Mouse (Mus musculus): ENCODE results near the gene Atp2b4. TPM values are rescaled to one million over a fixed set of nuclear protein-coding genes. Genes with fewer than 3 reads are reported as not detected.
A peak's percentile ranks its signal among the peaks of the same experiment; 100 is the strongest.

Atp2b4 gene
- polyA plus RNA-seq (2014; fragmentation: Nextera tagmentation; extraction: Ambion mirVana), result 22.9 and 23.4 TPM in 2 replicates

DNA sequence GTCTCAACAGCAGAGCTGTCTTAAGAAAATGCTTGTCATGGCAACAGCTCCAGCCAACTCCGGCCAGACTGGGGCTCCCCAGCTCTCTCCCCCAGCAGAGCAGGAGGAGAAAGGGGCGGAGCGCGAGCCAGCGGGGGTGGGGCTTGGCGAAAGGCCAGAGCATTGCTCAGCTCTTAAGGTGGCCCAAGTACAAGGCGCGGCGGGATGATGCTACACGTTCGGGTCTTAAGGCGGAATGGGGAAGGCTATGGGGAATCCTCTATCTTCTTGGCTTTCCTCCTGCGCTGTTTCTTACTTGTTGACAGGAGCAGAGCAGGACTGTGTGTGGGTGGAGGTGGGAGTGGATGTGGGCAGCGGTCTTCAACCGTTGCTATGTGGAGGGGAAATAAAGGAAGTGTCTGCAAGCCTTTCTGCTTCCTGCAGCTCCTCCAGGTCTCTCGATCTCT is at the start of gene Atp2b4:
Gene Atp2b4 (minus strand): TSS at position 94 of the 446 bp plus-strand sequence.
- peak within 1 kb of the TSS; percentile 57 for H3K4me3 ChIP-seq (ENCODE audit: low read depth, low read length)
- H3K9me3 ChIP-seq (ENCODE audit: control insufficient read depth, low read length), result no peaks in the 10 kb centered on the region
- H3K9ac ChIP-seq (ENCODE audit: low read depth, low read length), result peak within 1 kb of the TSS; percentile 66
- ATAC-seq (ENCODE audit: low read depth) (peak; percentile 92), DNase-seq (ENCODE audit: low spot score) (peak; percentile 96)
- H3K27me3 ChIP-seq (replicated peaks; ENCODE audit: control insufficient read depth, insufficient read depth, low read length), result no peaks in the 10 kb centered on the region
- H3K27ac ChIP-seq (replicated peaks; ENCODE audit: low read depth, low read length), result peak within 1 kb of the TSS; percentile 77
- peak within 1 kb of the TSS; percentile 67 for H3K4me2 ChIP-seq (ENCODE audit: low read depth, low read length)
- no peaks in the 10 kb centered on the region for H3K36me3 ChIP-seq (ENCODE audit: control insufficient read depth, insufficient read depth, low read length)
- WGBS, result 2% methylated on average over 11 of the region's 16 CpGs
- H3K4me1 ChIP-seq (ENCODE audit: control insufficient read depth, insufficient read depth, low read length), result peaks cover 29% of the 10 kb centered on the region

DNA sequence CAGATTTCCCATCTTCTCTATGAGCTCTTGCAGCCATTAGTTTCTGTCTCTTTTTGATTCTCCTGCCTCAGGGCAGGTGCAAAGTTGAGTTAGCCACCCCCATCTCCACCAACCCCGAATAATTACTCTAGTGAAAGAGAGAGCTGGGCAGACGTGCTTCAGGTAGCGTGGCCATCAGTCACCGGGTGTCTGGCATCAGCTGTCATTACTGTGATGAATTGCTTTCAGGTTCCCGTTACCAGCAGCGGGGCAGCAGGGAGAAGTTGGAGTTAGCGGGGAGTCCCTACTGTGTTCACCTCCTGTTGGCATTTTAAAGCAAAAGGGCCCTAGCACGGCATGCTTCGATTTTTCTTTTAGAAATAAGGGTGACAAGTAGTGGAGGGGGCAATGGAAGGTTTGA is 43.9 kb upstream of the Atp2b4 start:
- Histone ChIP-seq H3K36me3 (ENCODE audit: control insufficient read depth, insufficient read depth, low read length) (no peaks in the 10 kb centered on the region), H3K9me3 (ENCODE audit: control insufficient read depth, low read length) (no peaks in the 10 kb centered on the region), H3K4me3 (ENCODE audit: low read depth, low read length) (no peak overlapping the region), H3K27me3 (replicated peaks; ENCODE audit: control insufficient read depth, insufficient read depth, low read length) (no peaks in the 10 kb centered on the region), H3K4me2 (ENCODE audit: low read depth, low read length) (no peak overlapping the region), H3K9ac (ENCODE audit: low read depth, low read length) (no peak overlapping the region), H3K27ac (replicated peaks; ENCODE audit: low read depth, low read length) (no peak overlapping the region), H3K4me1 (ENCODE audit: control insufficient read depth, insufficient read depth, low read length) (peaks cover 17% of the 10 kb centered on the region; the same call in 1 of the 2 replicates)
- 21% methylated on average over 9 of the region's 9 CpGs for WGBS
- no peak for DNase-seq (ENCODE audit: low spot score)
- ATAC-seq (ENCODE audit: low read depth), result no peak

DNA sequence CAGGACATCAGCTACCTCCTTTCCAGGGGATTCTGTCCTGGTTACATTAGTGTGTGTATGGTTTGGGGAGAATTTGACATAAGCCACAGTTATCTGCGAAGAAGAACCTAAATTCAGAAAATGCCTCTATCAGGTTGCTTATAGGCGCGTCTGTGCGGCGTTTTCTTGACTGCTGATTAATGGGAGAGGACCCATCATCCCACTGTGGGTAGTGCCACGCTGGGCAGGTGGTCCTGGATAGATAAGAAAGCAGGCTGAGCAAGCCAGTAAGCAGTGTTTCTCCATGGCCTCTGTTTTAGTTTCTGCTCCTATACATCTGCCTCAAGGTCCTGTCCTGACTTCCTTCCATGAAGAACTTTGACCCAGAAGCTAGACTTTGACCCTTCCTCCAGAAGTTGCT is 43.1 kb upstream of the Atp2b4 start:
- no peak overlapping the region for H3K27ac ChIP-seq (replicated peaks; ENCODE audit: low read depth, low read length)
- WGBS, result 89% methylated on average over 6 of the region's 6 CpGs
- H3K4me3 ChIP-seq (ENCODE audit: low read depth, low read length), result no peak overlapping the region
- H3K4me2 ChIP-seq (ENCODE audit: low read depth, low read length), result no peak overlapping the region
- DNase-seq (ENCODE audit: low spot score) (no peak), ATAC-seq (ENCODE audit: low read depth) (no peak)
- no peak overlapping the region for H3K9ac ChIP-seq (ENCODE audit: low read depth, low read length)
- H3K9me3 ChIP-seq (ENCODE audit: control insufficient read depth, low read length), result no peaks in the 10 kb centered on the region
- H3K36me3 ChIP-seq (ENCODE audit: control insufficient read depth, insufficient read depth, low read length), result no peaks in the 10 kb centered on the region
- H3K27me3 ChIP-seq (replicated peaks; ENCODE audit: control insufficient read depth, insufficient read depth, low read length), result no peaks in the 10 kb centered on the region
- H3K4me1 ChIP-seq (ENCODE audit: control insufficient read depth, insufficient read depth, low read length), result peaks cover 17% of the 10 kb centered on the region; the same call in 1 of the 2 replicates

DNA sequence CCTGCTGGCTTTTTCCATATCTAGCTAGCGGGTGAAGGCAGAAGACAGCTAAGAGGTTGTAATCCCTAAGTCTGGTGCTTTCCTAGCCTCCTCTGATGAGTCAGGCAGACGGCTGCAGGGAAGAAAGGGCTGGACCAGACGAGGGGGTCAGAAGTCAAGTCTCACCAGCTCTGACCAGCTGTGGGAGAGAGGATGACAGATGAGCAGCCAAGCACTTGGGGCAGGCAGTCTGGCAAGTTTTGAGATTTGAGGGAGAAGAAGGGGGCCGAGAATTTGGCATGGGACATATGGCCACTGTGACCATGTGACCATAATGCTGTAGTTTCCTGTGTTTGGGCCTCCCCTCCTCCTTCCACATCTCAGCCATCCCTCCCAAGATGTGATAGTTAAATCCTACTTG is 42.5 kb upstream of the Atp2b4 start:
- ATAC-seq (ENCODE audit: low read depth) (no peak), DNase-seq (ENCODE audit: low spot score) (no peak)
- H3K27me3 ChIP-seq (replicated peaks; ENCODE audit: control insufficient read depth, insufficient read depth, low read length), result no peaks in the 10 kb centered on the region
- H3K27ac ChIP-seq (replicated peaks; ENCODE audit: low read depth, low read length), result no peak overlapping the region
- H3K36me3 ChIP-seq (ENCODE audit: control insufficient read depth, insufficient read depth, low read length), result no peaks in the 10 kb centered on the region
- H3K4me1 ChIP-seq (ENCODE audit: control insufficient read depth, insufficient read depth, low read length), result peaks cover 17% of the 10 kb centered on the region; the same call in 1 of the 2 replicates
- H3K9ac ChIP-seq (ENCODE audit: low read depth, low read length), result no peak overlapping the region
- no peak overlapping the region for H3K4me3 ChIP-seq (ENCODE audit: low read depth, low read length)
- H3K9me3 ChIP-seq (ENCODE audit: control insufficient read depth, low read length), result no peaks in the 10 kb centered on the region
- no peak overlapping the region for H3K4me2 ChIP-seq (ENCODE audit: low read depth, low read length)
- WGBS, result 48% methylated on average over 4 of the region's 4 CpGs

DNA sequence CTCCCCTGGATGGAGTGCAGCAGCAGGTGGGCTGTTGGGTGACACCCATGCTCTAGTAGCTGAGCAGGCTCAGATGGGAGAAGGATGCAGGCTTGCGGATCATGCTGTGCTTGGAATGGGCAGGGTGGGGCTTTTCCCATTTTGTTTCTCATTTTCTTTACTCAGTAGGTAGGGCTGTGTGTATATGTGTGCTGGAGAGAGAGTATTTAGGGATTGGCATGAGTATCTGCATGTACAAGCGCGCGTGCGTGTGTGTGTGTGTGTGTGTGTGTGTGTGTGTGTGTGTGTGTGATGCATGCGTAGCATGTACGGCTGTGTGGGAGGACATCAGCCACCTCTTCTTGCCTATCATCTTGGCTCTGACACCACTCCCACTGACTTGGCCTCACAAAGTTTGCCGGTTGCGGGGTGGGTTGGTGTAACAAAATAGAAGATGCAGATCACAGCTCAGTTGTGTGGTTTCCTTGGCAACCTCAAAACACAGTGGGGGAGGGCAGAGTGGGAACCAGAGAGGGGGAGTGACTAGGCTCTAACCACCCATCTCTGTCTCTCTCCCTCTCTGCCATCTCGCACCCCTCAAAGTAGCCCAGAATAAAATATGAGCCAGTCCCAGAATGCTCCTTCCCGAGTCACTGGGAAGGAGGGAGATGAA is 41.4 kb upstream of the Atp2b4 start:
- WGBS, result 62% methylated on average over 11 of the region's 11 CpGs
- Histone ChIP-seq H3K27me3 (replicated peaks; ENCODE audit: control insufficient read depth, insufficient read depth, low read length) (no peaks in the 10 kb centered on the region), H3K4me2 (ENCODE audit: low read depth, low read length) (no peak overlapping the region), H3K9ac (ENCODE audit: low read depth, low read length) (no peak overlapping the region), H3K9me3 (ENCODE audit: control insufficient read depth, low read length) (no peaks in the 10 kb centered on the region), H3K27ac (replicated peaks; ENCODE audit: low read depth, low read length) (no peak overlapping the region), H3K4me1 (ENCODE audit: control insufficient read depth, insufficient read depth, low read length) (peaks cover 17% of the 10 kb centered on the region; the same call in 1 of the 2 replicates), H3K4me3 (ENCODE audit: low read depth, low read length) (no peak overlapping the region), H3K36me3 (ENCODE audit: control insufficient read depth, insufficient read depth, low read length) (no peaks in the 10 kb centered on the region)
- DNase-seq (ENCODE audit: low spot score) (no peak), ATAC-seq (ENCODE audit: low read depth) (no peak)

DNA sequence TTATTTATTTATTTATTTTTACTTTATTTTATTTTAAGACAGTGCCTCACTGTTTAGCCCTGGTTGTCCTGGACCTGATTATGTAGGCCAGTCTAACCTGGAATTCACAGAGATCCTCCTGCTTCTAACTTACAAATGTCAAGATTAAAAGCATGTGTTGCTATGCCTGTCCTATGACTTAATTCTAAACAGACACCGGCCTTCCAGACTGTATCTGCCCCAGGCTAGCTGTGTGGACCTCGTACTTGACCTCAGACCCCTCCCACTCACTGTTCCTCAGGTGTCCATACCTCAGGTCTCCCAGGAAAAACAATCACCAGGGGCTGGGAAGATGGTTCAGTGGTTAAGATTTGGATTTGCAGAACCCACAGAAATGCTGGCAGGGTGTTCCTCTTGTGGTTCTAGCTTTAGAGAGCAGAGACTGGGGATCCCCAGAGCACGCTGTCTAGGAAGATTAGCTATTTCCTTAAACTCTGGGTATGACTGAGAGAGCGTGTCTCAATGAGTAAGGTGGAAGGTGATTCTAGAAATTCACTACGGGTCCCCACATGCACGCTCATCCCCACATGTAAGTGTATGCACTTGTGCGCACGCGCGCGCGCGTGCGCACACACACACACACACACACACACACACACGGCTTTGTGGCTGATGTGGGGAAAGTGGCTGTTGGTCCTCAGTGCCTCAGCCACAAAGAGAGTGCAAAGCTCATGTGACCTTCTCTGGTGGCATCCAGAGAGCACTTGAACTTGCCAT is 40.5 kb upstream of the Atp2b4 start:
- no peak overlapping the region for H3K9ac ChIP-seq (ENCODE audit: low read depth, low read length)
- 71% methylated on average over 15 of the region's 15 CpGs for WGBS
- no peak overlapping the region for H3K27ac ChIP-seq (replicated peaks; ENCODE audit: low read depth, low read length)
- ATAC-seq (ENCODE audit: low read depth) (no peak), DNase-seq (ENCODE audit: low spot score) (no peak)
- H3K9me3 ChIP-seq (ENCODE audit: control insufficient read depth, low read length), result no peaks in the 10 kb centered on the region
- no peaks in the 10 kb centered on the region for H3K36me3 ChIP-seq (ENCODE audit: control insufficient read depth, insufficient read depth, low read length)
- no peak overlapping the region for H3K4me2 ChIP-seq (ENCODE audit: low read depth, low read length)
- no peak overlapping the region for H3K4me3 ChIP-seq (ENCODE audit: low read depth, low read length)
- no peaks in the 10 kb centered on the region for H3K27me3 ChIP-seq (replicated peaks; ENCODE audit: control insufficient read depth, insufficient read depth, low read length)
- peaks cover 14% of the 10 kb centered on the region; the same call in 1 of the 2 replicates for H3K4me1 ChIP-seq (ENCODE audit: control insufficient read depth, insufficient read depth, low read length)

DNA sequence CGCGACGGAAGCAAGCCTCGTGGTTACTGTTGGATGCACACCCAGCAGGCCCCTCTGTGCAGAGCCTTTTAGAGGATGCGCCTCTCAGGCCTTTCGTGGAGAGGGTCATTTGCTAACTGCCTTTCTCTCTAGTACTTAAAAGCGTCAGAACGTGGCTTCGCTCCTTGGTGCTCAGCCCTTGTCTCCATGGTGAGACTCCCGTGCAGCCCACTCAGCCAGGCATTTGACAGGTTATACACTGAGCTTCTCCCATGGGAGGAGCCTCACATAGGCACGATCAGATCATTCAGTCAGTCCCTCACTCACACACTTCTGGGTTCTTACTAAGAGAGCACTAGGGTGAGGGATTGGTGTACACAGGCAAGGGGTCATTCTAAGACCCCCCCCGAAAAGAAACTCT is 39.7 kb upstream of the Atp2b4 start:
- peak; percentile 27; the same call in 1 of the 2 replicates for ATAC-seq (ENCODE audit: low read depth)
- no peak for DNase-seq (ENCODE audit: low spot score)
- Histone ChIP-seq H3K9ac (ENCODE audit: low read depth, low read length) (no peak overlapping the region), H3K27me3 (replicated peaks; ENCODE audit: control insufficient read depth, insufficient read depth, low read length) (no peaks in the 10 kb centered on the region), H3K9me3 (ENCODE audit: control insufficient read depth, low read length) (no peaks in the 10 kb centered on the region), H3K36me3 (ENCODE audit: control insufficient read depth, insufficient read depth, low read length) (no peaks in the 10 kb centered on the region), H3K4me3 (ENCODE audit: low read depth, low read length) (no peak overlapping the region), H3K4me2 (ENCODE audit: low read depth, low read length) (no peak overlapping the region), H3K4me1 (ENCODE audit: control insufficient read depth, insufficient read depth, low read length) (peaks cover 12% of the 10 kb centered on the region; the same call in 1 of the 2 replicates), H3K27ac (replicated peaks; ENCODE audit: low read depth, low read length) (no peak overlapping the region)
- WGBS, result 44% methylated on average over 12 of the region's 12 CpGs

DNA sequence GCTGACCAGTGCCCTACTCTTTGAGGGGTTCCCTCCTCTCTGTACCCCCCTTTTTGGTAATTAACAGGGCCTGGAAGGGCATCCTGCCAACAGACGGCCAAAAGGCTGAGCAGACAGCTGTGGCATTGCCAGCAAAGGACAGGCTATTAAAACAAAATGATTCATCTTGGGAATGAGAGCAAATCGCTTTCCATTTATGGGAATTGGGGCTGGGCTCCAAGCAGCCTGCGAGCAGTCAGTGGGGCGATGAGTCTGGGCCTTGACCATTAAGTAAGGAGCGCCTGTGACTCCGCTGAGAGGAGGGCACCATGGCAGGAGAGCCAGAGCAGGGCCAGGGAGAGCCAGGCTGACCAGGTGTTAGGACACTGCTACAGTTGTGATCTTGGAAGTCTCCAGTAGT is 33.5 kb upstream of the Atp2b4 start:
- Histone ChIP-seq H3K27me3 (replicated peaks; ENCODE audit: control insufficient read depth, insufficient read depth, low read length) (no peaks in the 10 kb centered on the region), H3K4me3 (ENCODE audit: low read depth, low read length) (no peak overlapping the region), H3K36me3 (ENCODE audit: control insufficient read depth, insufficient read depth, low read length) (no peaks in the 10 kb centered on the region), H3K9me3 (ENCODE audit: control insufficient read depth, low read length) (no peaks in the 10 kb centered on the region), H3K27ac (replicated peaks; ENCODE audit: low read depth, low read length) (no peak overlapping the region), H3K9ac (ENCODE audit: low read depth, low read length) (no peak overlapping the region), H3K4me1 (ENCODE audit: control insufficient read depth, insufficient read depth, low read length) (peaks cover 3% of the 10 kb centered on the region; the same call in 1 of the 2 replicates), H3K4me2 (ENCODE audit: low read depth, low read length) (no peak overlapping the region)
- WGBS, result 89% methylated on average over 6 of the region's 6 CpGs
- DNase-seq (ENCODE audit: low spot score), result no peak
- ATAC-seq (ENCODE audit: low read depth), result no peak

Measured in embryonic facial prominence, embryonic 14.5 days (tissue).